Mouse (Mus musculus) lung, adult 2 months (tissue): ENCODE measurements around the gene Atp6v1g1.

ENCODE experiments used
- CTCF ChIP-seq: fragments of 200-500 bp; IDR thresholded peaks from 2 replicates; pipeline ENCODE4 v1.5.1; 2011; ENCODE audit warnings: mild to moderate bottlenecking, low read length, control low read depth; ENCODE audit not compliant: insufficient read depth
- POLR2A ChIP-seq: fragments of 200-500 bp; IDR thresholded peaks from 2 replicates; pipeline ENCODE4 v1.6.1; 2011; ENCODE audit warnings: low read depth, mild to moderate bottlenecking, control low read depth, low read length, borderline replicate concordance; ENCODE audit errors: extremely low read depth

GRCm38 (mm10) chr4:63596010-63596409 lies 51.4 kb downstream of the Atp6v1g1 start:
- no peak for TF ChIP-seq CTCF
- TF ChIP-seq POLR2A: no peak
